Mouse (Mus musculus) left cerebral cortex, adult 9 months (tissue): ENCODE measurements around the gene Msmo1.

Source experiments
- DNase-seq, 2 experiments: peaks; one replicate each; pipeline ENCODE4 v3.0.0; 2022; ENCODE audit warnings: low spot score in 2 of 2

Msmo1 gene

GRCm38 (mm10) chr8:64712499-64712898 lies 21.1 kb downstream of the Msmo1 start:
- no peak for DNase-seq

DNA sequence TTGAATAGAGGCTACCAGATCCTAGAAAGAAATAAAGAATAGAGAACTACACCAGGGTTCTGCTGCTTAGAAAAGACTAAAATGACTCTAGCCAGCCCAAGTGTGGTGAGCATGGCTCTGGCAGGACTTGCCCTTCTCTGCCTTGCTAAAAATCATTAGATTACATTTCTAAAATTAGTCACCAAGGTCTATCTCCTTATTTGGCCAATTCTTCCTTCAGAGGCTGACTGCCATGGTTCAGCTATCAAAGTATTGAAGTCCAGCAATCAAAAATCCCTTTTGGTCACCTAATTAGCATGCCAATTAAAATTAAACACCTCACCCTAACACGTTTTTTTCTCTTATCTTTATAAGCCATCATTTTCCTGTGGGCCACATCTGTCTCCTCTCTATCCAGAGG lies 22.0 kb downstream of the Msmo1 start:
- DNase-seq, result no peak

DNA sequence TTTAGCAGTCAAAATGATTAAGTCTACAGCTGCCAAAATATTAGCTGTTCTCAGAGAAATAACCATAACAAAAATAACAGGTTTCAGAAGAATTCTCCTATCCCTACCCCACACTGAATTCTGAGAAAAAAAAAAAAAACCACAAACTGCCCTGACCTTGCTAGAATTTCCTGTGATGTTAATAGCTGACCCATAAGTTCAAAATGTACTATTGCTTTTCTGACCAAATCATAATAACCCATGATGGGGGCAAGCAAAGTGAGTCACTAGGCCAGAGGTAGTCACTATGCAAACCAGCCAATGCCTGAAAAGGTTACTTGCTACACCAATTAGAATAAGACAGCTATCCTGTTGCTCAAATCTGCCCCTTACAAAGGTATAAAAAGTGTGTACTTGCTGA lies 26.1 kb downstream of the Msmo1 start:
- no peak for DNase-seq

DNA sequence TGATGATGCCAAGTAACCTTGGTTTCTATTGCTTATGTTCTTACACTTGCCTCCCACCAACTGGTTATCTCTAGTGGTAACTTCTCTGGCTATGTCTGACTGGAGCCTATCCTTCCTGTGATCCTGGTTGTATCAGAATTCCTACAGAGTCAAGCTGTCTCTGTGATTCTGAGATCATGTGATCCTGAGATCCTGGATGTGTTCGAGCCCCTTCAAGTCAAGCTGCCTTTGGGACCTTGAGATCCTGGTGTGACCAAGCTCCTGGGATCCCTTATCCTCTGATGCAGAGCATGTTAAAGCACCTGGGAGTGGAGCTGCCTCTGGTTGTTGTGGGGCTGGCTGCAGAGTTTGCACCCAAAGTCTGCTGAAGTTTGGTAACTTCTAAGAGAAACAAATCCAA lies 30.4 kb downstream of the Msmo1 start:
- no peak for DNase-seq

GRCm38 (mm10) chr8:64692651-64693201 lies 40.9 kb downstream of the Msmo1 start, which contains the start of gene Cpe:
TSS of gene Cpe (minus strand) at chr8:64693054.
- DNase-seq, result peak; percentile 74 to 89

DNA sequence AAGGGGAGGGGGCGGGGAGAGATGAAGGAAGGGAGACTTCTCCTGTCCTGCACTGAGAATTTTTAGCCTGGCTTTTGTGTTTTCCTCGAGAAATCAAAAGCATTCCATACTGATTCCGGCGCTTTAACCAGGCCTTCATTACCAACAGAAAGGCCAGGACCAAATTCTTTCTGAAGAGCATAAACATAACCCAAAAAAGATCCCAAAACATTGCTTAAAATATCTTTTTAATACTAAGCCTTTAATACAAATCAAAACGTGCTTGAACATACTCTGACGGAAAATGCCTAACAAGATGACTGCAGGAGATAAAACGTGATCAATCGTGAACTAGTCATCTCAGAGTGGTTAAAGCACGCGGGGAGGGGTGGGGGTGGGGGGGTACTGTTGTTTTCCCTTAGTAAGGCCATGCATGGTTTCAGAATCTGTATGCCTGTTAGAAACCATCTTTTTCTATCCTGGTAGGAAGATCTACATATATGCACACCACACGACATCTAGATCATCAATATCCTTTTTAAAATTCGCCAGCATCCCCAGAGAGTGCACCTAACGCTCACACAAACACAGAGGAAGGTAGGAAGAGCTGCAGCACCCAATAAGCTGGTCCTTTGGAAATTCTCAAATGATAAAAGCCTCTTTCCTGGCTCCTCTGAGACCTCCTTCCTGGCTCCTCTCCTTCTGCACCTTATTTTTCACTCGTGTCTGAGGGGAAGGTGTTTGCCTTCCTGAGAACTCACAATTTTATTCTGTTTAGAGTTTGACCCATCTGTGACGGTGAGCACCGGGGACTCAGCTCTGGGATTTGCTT lies 41.8 kb downstream of the Msmo1 start:
- peak in 1 of 2 experiments; percentile 35 for DNase-seq

DNA sequence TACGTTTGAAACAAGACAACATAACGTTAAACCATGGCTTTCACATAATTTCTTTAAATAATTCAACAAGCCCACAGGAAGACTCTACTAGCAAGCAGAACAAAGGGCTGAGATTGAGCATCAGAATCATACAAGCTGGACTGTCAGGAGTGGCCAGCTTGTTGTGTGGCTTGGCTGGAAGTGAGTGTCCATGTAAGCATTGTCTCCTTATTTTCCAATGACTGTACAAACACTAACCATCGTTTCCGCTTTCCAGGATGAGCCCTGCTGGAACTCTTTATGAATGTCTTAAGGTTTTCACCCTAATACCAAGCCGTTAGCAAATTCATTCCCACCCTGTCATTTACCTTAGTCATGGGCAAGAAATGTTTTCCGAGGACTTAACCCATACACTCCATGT lies 42.7 kb downstream of the Msmo1 start:
- DNase-seq, result no peak

DNA sequence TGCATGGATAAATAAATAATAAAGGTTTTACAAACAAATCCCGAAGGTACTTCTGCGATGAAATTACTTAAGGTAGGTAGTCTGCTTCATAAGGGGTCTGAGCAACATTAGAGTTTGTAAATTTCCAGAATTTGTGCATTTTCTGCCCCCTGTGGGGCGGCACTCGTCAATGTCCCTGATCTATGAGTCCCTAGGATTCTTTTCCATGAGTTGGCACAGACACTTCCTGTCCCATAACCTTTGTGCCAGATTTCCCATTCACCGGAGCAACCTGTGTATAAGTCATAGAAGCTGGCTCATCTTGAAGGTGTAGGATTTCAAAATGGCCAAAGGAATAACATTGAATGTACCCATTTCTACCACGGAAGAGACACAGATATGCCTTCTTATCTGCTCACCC lies 43.3 kb downstream of the Msmo1 start:
- DNase-seq, result no peak

DNA sequence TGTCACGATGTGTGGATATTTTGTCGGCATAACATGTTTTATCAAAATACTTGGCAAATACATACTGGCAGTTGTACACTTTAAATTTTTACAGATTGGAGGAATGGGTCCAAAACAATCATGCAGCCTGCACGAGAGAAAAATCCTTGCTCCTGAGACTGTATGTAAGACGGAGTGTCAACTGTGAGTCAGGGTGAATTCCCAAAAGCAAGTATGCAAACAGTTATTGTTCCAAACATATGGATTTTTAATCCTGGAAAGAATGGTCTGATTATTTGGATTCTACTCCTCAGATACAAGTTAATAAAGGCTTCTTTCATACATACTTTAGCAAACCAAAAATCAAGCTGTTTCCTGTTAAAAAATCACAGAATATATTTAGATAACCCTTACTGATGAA lies 44.9 kb downstream of the Msmo1 start:
- no peak for DNase-seq

- DNase-seq, result no peak
These were observed 45.4 kb downstream of the Msmo1 start for GRCm38 (mm10) chr8:64688161-64688560.

DNA sequence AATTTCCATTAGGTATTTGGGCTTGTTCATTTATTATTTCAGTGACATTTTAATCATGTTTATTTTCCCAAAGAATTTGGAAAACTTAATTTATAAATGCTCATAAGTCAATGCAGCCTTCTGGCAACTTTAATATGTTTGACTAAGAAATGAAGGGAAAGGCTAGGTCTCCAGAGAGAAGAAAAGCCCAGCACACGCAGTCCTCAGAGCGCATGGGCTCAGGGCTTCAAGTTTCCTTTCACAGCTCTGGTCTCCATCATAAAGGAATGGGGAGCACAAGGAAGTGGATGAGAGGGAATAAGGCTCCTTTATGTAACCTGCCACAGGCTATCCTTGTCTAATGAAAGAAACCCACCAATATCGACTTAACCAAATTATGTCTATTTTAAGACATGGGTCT lies 51.1 kb downstream of the Msmo1 start:
- DNase-seq, result no peak

- DNase-seq, result no peak
These were observed 57.2 kb downstream of the Msmo1 start for GRCm38 (mm10) chr8:64676381-64676780.

GRCm38 (mm10) chr8:64674951-64675585 lies 58.5 kb downstream of the Msmo1 start:
- DNase-seq, result no peak

DNA sequence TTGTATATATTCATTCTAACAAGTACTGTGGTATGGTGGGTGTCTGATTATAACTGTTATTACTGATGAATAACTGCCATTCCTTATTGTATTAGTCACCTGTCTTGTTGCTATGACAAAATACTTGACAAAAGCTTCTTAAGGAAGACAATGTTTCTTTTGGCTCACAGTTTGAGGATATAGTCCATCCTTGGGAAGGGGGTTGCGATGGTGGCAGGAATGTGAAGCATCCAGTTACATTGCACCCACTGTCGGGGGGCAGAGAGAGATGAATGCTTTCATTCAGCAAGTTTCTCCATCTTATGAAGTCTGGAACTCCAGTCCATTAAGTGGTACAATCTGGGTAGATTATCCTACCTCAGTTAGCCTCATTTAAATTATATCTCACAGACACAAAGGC lies 60.7 kb downstream of the Msmo1 start:
- no peak for DNase-seq

GRCm38 (mm10) chr8:64671937-64672336 lies 61.7 kb downstream of the Msmo1 start:
- DNase-seq, result no peak
